Mouse (Mus musculus) intestine, embryonic 16.5 days (tissue): Measurements from ENCODE around the gene Fgfr2. TPM values are rescaled to one million over a fixed set of nuclear protein-coding genes. Genes with fewer than 3 reads are reported as not detected.

Source experiments
- ATAC-seq: fragments of 200-750 bp; cut with Nextera tagmentation; 2 replicates; pipeline ENCODE4 v1.8.0; 2017; ENCODE audit warnings: moderate TSS enrichment, moderate library complexity
- H3K27ac ChIP-seq: fragments of 300-500 bp; sonication (generic); 2 replicates; pipeline ENCODE4 v1.5.1; 2014; ENCODE audit warnings: mild to moderate bottlenecking, low read length
- H3K27me3 ChIP-seq: fragments of 300-500 bp; sonication (generic); replicated peaks from 2 replicates; pipeline ENCODE4 v1.6.1; 2014; ENCODE audit warnings: low read length, control low read depth, mixed read lengths; ENCODE audit not compliant: control insufficient read depth, insufficient read depth
- H3K36me3 ChIP-seq: fragments of 300-500 bp; sonication (generic); 2 replicates; pipeline ENCODE4 v1.6.1; 2014; ENCODE audit warnings: low read length, control low read depth; ENCODE audit not compliant: control insufficient read depth, insufficient read depth
- H3K4me1 ChIP-seq: fragments of 300-500 bp; sonication (generic); 2 replicates; pipeline ENCODE4 v1.6.1; 2014; ENCODE audit warnings: low read length, control low read depth, mixed read lengths; ENCODE audit not compliant: control insufficient read depth, insufficient read depth
- H3K4me2 ChIP-seq: fragments of 300-500 bp; sonication (generic); 2 replicates; pipeline ENCODE4 v1.6.1; 2014; ENCODE audit warnings: low read depth, low read length, control low read depth
- H3K4me3 ChIP-seq: fragments of 300-500 bp; sonication (generic); 2 replicates; pipeline ENCODE4 v1.5.1; 2014; ENCODE audit warnings: mild to moderate bottlenecking, low read length
- H3K9ac ChIP-seq: fragments of 300-500 bp; sonication (generic); 2 replicates; pipeline ENCODE4 v1.6.1; 2014; ENCODE audit warnings: low read depth, low read length
- H3K9me3 ChIP-seq: fragments of 300-500 bp; sonication (generic); 2 replicates; pipeline ENCODE4 v1.6.1; 2016; ENCODE audit warnings: low read length, control low read depth; ENCODE audit not compliant: control insufficient read depth
- WGBS: fragments of 180-500 bp; shearing (Covaris S2); extraction: QIAGEN DNeasy Blood & Tissue Kit; methylation state at CpG from one replicate; pipeline ENCODE4 v1.1.7; 2014; 5-methylcytosine and 5-hydroxymethylcytosine counted together
- polyA plus RNA-seq: library from polyadenylated mRNA; unstranded; fragments of >200 nt; fragmentation: Nextera tagmentation; extraction: Ambion mirVana; gene quantifications from 2 replicates; pipeline ENCODE4 v1.2.1, GENCODE M21; 2015

Fgfr2 gene
- polyA plus RNA-seq, 1 experiment from 2014 or later = 47.3 TPM

- Histone ChIP-seq H3K9ac (no peak overlapping the region), H3K4me3 (no peak overlapping the region), H3K4me1 (no peaks in the 10 kb centered on the region), H3K9me3 (no peaks in the 10 kb centered on the region), H3K27ac (no peak overlapping the region), H3K36me3 (no peaks in the 10 kb centered on the region), H3K27me3 (no peaks in the 10 kb centered on the region), H3K4me2 (no peak overlapping the region)
- 82% methylated on average over 6 of the region's 6 CpGs for WGBS
- ATAC-seq = no peak
These were observed 1311.0 kb downstream of the Fgfr2 start for GRCm38 (mm10) chr7:131812116-131812515.

GRCm38 (mm10) chr7:131810916-131811315 is 1312.2 kb downstream of the Fgfr2 start:
- Histone ChIP-seq H3K4me1 (no peaks in the 10 kb centered on the region), H3K27ac (no peak overlapping the region), H3K36me3 (no peaks in the 10 kb centered on the region), H3K4me3 (no peak overlapping the region), H3K27me3 (no peaks in the 10 kb centered on the region), H3K4me2 (no peak overlapping the region), H3K9me3 (no peaks in the 10 kb centered on the region), H3K9ac (no peak overlapping the region)
- no peak for ATAC-seq
- 54% methylated on average over 4 of the region's 4 CpGs for WGBS

GRCm38 (mm10) chr7:131809584-131810181 is 1313.5 kb downstream of the Fgfr2 start:
- no peak overlapping the region for H3K27ac ChIP-seq
- ATAC-seq = no peak
- no peak overlapping the region for H3K4me3 ChIP-seq
- no peak overlapping the region for H3K9ac ChIP-seq
- no peaks in the 10 kb centered on the region for H3K36me3 ChIP-seq
- H3K4me1 ChIP-seq = no peaks in the 10 kb centered on the region
- H3K27me3 ChIP-seq = no peaks in the 10 kb centered on the region
- no peaks in the 10 kb centered on the region for H3K9me3 ChIP-seq
- 45% methylated on average over 5 of the region's 5 CpGs for WGBS
- H3K4me2 ChIP-seq = no peak overlapping the region

- no peak overlapping the region for H3K4me3 ChIP-seq
- H3K9ac ChIP-seq = no peak overlapping the region
- H3K27me3 ChIP-seq = no peaks in the 10 kb centered on the region
- no peak for ATAC-seq
- no peak overlapping the region for H3K27ac ChIP-seq
- no peak overlapping the region for H3K4me2 ChIP-seq
- H3K9me3 ChIP-seq = no peaks in the 10 kb centered on the region
- no peaks in the 10 kb centered on the region for H3K36me3 ChIP-seq
- WGBS = 35% methylated on average over 2 of the region's 2 CpGs
- no peaks in the 10 kb centered on the region for H3K4me1 ChIP-seq
These were observed 1315.9 kb downstream of the Fgfr2 start for GRCm38 (mm10) chr7:131807257-131807656.

GRCm38 (mm10) chr7:131805525-131806202 is 1317.5 kb downstream of the Fgfr2 start:
- 73% methylated on average over 9 of the region's 9 CpGs for WGBS
- Histone ChIP-seq H3K4me2 (no peak overlapping the region), H3K36me3 (no peaks in the 10 kb centered on the region), H3K4me1 (no peaks in the 10 kb centered on the region), H3K9ac (no peak overlapping the region), H3K9me3 (no peaks in the 10 kb centered on the region), H3K27me3 (no peaks in the 10 kb centered on the region), H3K27ac (no peak overlapping the region), H3K4me3 (no peak overlapping the region)
- no peak for ATAC-seq

- Histone ChIP-seq H3K4me1 (no peaks in the 10 kb centered on the region), H3K9ac (no peak overlapping the region), H3K27ac (no peak overlapping the region), H3K27me3 (no peaks in the 10 kb centered on the region), H3K4me3 (no peak overlapping the region), H3K4me2 (no peak overlapping the region), H3K36me3 (no peaks in the 10 kb centered on the region), H3K9me3 (no peaks in the 10 kb centered on the region)
- WGBS = 39% methylated on average over 6 of the region's 6 CpGs
- no peak for ATAC-seq
These were observed 1322.6 kb downstream of the Fgfr2 start for GRCm38 (mm10) chr7:131800416-131801045.

DNA sequence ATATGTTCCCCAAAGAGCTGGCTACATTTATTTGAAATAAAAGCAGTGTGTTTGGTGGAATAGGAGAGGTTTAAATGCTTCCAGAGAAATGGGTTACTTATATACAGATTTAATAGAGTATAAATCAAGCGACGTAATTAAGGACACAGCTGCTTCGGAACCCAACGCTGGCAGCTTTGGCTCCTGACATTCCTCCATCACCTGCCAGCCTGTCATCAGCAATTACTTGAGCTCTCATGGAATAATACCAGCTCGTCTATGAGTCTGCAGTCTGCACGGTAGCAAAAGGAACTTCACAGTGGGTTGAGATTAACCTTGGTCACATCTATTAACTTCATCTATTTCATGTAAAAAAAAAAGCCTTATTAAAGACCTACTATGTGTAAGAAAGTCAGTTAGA is 1326.0 kb downstream of the Fgfr2 start:
- Histone ChIP-seq H3K4me2 (no peak overlapping the region), H3K27ac (no peak overlapping the region), H3K4me1 (no peaks in the 10 kb centered on the region), H3K36me3 (no peaks in the 10 kb centered on the region), H3K4me3 (no peak overlapping the region), H3K9ac (no peak overlapping the region), H3K9me3 (no peaks in the 10 kb centered on the region), H3K27me3 (no peaks in the 10 kb centered on the region)
- ATAC-seq = no peak
- WGBS = 64% methylated on average over 6 of the region's 6 CpGs

DNA sequence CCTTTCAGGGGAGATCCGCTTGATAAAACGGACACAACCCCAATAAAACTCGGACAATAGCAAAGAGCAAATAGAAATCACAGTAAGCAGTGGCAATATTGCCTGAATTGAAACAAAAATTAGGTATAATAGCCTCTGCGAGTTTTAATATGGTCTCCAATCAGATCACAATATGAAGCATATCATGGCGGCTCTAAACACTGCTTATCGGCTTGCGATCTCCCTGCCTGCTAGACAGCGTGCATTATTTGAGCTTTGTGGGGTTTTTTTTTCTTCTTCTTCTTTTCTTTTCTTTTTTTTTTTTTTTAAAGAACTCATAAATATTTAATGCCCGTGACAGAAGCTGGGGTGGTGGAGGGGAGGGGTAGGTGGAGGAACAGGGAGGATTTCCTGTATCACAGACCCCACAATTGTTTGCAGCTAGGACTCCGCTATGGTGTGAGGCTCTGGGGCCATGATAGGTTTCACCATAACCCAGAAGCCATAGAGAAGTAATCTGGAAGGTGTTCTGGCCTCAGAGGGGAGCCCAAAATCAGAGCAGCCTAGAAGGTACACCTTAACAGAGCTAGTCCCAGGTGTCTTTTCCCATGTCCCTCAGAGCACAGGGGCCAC is 1334.4 kb downstream of the Fgfr2 start:
- H3K9me3 ChIP-seq = no peaks in the 10 kb centered on the region
- no peak for ATAC-seq
- H3K4me1 ChIP-seq = no peaks in the 10 kb centered on the region

GRCm38 (mm10) chr7:131785721-131786120 is 1337.4 kb downstream of the Fgfr2 start:
- no peak overlapping the region for H3K4me2 ChIP-seq
- no peak overlapping the region for H3K9ac ChIP-seq
- no peak for ATAC-seq
- H3K36me3 ChIP-seq = no peaks in the 10 kb centered on the region
- no peak overlapping the region for H3K27ac ChIP-seq
- H3K9me3 ChIP-seq = no peaks in the 10 kb centered on the region
- H3K4me3 ChIP-seq = no peak overlapping the region
- 91% methylated on average over 3 of the region's 3 CpGs for WGBS
- no peaks in the 10 kb centered on the region for H3K4me1 ChIP-seq
- H3K27me3 ChIP-seq = no peaks in the 10 kb centered on the region

More for the DNA sequence above, 1334.4 kb downstream of the Fgfr2 start:
- Histone ChIP-seq H3K27me3 (no peaks in the 10 kb centered on the region), H3K9ac (no peak overlapping the region), H3K4me3 (no peak overlapping the region), H3K36me3 (no peaks in the 10 kb centered on the region), H3K27ac (no peak overlapping the region), H3K4me2 (no peak overlapping the region)
- 63% methylated on average over 10 of the region's 10 CpGs for WGBS
